Mouse (Mus musculus): ENCODE results near the gene Creg1.

DNA sequence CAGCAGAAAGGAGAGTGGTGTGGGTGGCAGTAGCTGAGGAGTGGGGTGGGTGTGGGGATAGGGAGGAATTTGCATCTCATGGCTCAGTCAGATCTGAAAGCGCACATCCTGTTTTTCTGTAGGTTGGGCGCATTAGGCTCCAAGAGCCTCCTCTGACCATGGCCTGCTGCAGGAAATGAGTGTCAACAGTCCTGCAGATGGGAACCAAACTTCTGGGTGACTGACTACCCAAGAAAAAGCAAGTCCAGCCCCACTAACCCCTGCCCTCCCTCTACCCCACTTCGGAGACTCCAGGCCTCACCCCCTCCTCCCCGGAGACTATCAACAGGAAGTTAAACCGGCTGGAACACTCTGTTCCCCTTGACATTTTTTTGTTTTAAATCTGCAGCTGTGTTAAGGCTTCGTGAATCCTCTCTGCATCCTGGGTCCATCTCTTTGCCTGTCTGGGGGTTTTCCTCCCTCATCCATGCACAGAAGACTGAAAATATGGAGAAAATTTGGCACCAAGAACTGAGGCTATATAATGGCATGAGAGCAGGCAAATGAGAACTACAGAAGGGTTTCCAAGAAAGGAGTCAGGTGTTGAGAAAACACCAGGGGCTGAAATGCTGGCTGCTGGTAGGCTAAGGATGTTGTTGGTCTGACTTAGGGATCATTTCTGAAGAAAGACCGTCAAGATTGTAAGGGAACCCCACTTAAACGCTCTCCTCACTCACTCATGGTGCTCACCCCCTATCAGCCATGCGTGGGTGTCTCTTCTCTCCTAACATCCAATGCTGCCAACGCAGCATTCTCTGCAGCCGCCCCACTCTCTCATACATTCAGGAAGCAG is 45.6 kb upstream of the Creg1 start:
- TF ChIP-seq POLR2A (IDR thresholded peaks at IDR 0.05; ENCODE audit: insufficient read depth, low read length) (no peak), CTCF (IDR thresholded peaks at IDR 0.05; ENCODE audit: low read depth, low read length) (no peak), EP300 (IDR thresholded peaks at IDR 0.05; ENCODE audit: insufficient read depth, low read depth, low read length) (no peak)

Data from ES-Bruce4 (cell line).